Mouse (Mus musculus) midbrain, postnatal 0 days (tissue): ENCODE results near the gene Adprm. TPM values are rescaled to one million over a fixed set of nuclear protein-coding genes. Genes with fewer than 3 reads are reported as not detected.

Experiments used
- ATAC-seq: fragments of 200-750 bp; cut with Nextera tagmentation; 2 replicates; pipeline ENCODE4 v1.8.0; 2017; ENCODE audit warnings: moderate number of reproducible peaks, mild to moderate bottlenecking, moderate TSS enrichment, moderate library complexity; ENCODE audit not compliant: low FRiP score
- DNase-seq: peaks from one replicate; pipeline ENCODE4 v3.0.0-alpha.2; 2015; ENCODE audit warnings: low spot score
- H3K27ac ChIP-seq: fragments of 300-500 bp; sonication (generic); 2 replicates; pipeline ENCODE4 v1.5.1; 2014; ENCODE audit warnings: low read depth, mild to moderate bottlenecking, low read length, mixed read lengths
- H3K27me3 ChIP-seq: fragments of 300-500 bp; sonication (generic); 2 replicates; pipeline ENCODE4 v1.6.1; 2014; ENCODE audit warnings: low read length, control low read depth, mixed read lengths; ENCODE audit not compliant: insufficient read depth
- H3K36me3 ChIP-seq: fragments of 300-500 bp; sonication (generic); 2 replicates; pipeline ENCODE4 v1.6.1; 2014; ENCODE audit warnings: low read length, control low read depth, mixed read lengths; ENCODE audit not compliant: insufficient read depth
- H3K4me1 ChIP-seq: fragments of 300-500 bp; sonication (generic); 2 replicates; pipeline ENCODE4 v1.6.1; 2014; ENCODE audit warnings: mild to moderate bottlenecking, control low read depth, antibody characterized with exemption, low read length, mixed read lengths; ENCODE audit not compliant: insufficient read depth
- H3K4me2 ChIP-seq: fragments of 300-500 bp; sonication (generic); 2 replicates; pipeline ENCODE4 v1.6.1; 2014; ENCODE audit warnings: low read depth, mild to moderate bottlenecking, low read length, mixed read lengths; ENCODE audit not compliant: poor library complexity, severe bottlenecking
- H3K4me3 ChIP-seq: fragments of 300-500 bp; sonication (generic); 2 replicates; pipeline ENCODE4 v1.5.1; 2014; ENCODE audit warnings: low read depth, mild to moderate bottlenecking, low read length, moderate library complexity
- H3K9ac ChIP-seq: fragments of 300-500 bp; sonication (generic); replicated peaks from 2 replicates; pipeline ENCODE4 v1.6.1; 2014; ENCODE audit warnings: mild to moderate bottlenecking, low read length, moderate library complexity, mixed read lengths; ENCODE audit not compliant: poor library complexity, severe bottlenecking
- H3K9me3 ChIP-seq: fragments of 300-500 bp; sonication (generic); 2 replicates; pipeline ENCODE4 v1.6.1; 2016; ENCODE audit warnings: low read length, control low read depth
- CTCF ChIP-seq: IDR thresholded peaks from 2 replicates; pipeline ENCODE4 v1.5.1; 2016; ENCODE audit warnings: antibody characterized with exemption, mild to moderate bottlenecking
- WGBS: fragments of 180-500 bp; shearing (Covaris S2); extraction: QIAGEN DNeasy Blood & Tissue Kit; methylation state at CpG from one replicate; pipeline ENCODE4 v1.1.7; 2014; 5-methylcytosine and 5-hydroxymethylcytosine counted together
- polyA plus RNA-seq: library from polyadenylated mRNA; unstranded; fragments of >200 nt; fragmentation: Nextera tagmentation; extraction: Ambion mirVana; gene quantifications from 2 replicates; pipeline ENCODE4 v1.2.1, GENCODE M21; 2015
- total RNA-seq: library from RNA; depleted of rRNA; stranded (reverse); fragments of >200 nt; gene quantifications from 2 replicates; pipeline ENCODE4 v1.2.3, GENCODE M21; 2014

The Adprm gene
- total and polyA plus RNA-seq, 2 experiments from 2014 or later: 25.9 to 28.6 TPM

GRCm38 (mm10) chr11:67040483-67040882 lies 11.9 kb downstream of the Adprm start:
- no peak overlapping the region for H3K4me2 ChIP-seq
- 97% methylated on average over 6 of the region's 6 CpGs for WGBS
- no peaks in the 10 kb centered on the region for H3K27me3 ChIP-seq
- DNase-seq (no peak), ATAC-seq (no peak)
- no peak overlapping the region for H3K4me3 ChIP-seq
- peaks cover 23% of the 10 kb centered on the region for H3K36me3 ChIP-seq
- no peaks in the 10 kb centered on the region for H3K4me1 ChIP-seq
- no peak for TF ChIP-seq CTCF
- no peaks in the 10 kb centered on the region for H3K9me3 ChIP-seq
- no peak overlapping the region for H3K9ac ChIP-seq
- H3K27ac ChIP-seq: no peak overlapping the region

GRCm38 (mm10) chr11:67039799-67040198 lies 12.6 kb downstream of the Adprm start:
- Histone ChIP-seq H3K36me3 (peaks cover 23% of the 10 kb centered on the region), H3K27ac (no peak overlapping the region), H3K4me2 (no peak overlapping the region), H3K9me3 (no peaks in the 10 kb centered on the region), H3K4me1 (no peaks in the 10 kb centered on the region), H3K27me3 (no peaks in the 10 kb centered on the region), H3K4me3 (no peak overlapping the region), H3K9ac (no peak overlapping the region)
- 92% methylated on average over 3 of the region's 3 CpGs for WGBS
- ATAC-seq (no peak), DNase-seq (no peak)
- peak; percentile 29 for TF ChIP-seq CTCF

- no peak overlapping the region for H3K9ac ChIP-seq
- H3K27ac ChIP-seq: no peak overlapping the region
- H3K4me2 ChIP-seq: no peak overlapping the region
- peaks cover 23% of the 10 kb centered on the region for H3K36me3 ChIP-seq
- H3K27me3 ChIP-seq: no peaks in the 10 kb centered on the region
- no peak for DNase-seq
- H3K9me3 ChIP-seq: no peaks in the 10 kb centered on the region
- no peak for TF ChIP-seq CTCF
- H3K4me3 ChIP-seq: no peak overlapping the region
- ATAC-seq: no peak
- WGBS: 94% methylated on average over 9 of the region's 9 CpGs
- no peaks in the 10 kb centered on the region for H3K4me1 ChIP-seq
These were observed 15.5 kb downstream of the Adprm start for GRCm38 (mm10) chr11:67036892-67037291.

DNA sequence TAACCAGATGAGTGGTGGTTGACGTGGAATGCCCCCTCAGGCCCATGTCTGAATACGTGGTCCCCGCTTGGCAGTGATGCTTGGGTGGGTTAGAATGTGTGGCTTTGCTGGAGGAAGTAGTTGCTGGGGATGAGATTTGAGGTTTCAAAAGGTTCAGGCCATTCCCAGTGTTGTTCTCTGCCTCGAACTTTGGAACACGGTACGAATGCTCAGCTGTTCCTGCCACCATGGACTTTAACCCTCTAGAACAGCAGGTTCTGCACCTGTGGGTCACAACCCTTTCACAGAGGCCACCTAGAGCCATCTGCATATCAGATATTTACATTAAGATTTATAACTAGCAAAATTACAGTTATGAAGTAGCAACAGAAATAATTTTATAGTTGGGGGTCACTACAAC lies 16.2 kb downstream of the Adprm start:
- WGBS: 92% methylated on average over 6 of the region's 6 CpGs
- Histone ChIP-seq H3K27me3 (no peaks in the 10 kb centered on the region), H3K4me1 (no peaks in the 10 kb centered on the region), H3K27ac (no peak overlapping the region), H3K9me3 (no peaks in the 10 kb centered on the region), H3K4me2 (no peak overlapping the region), H3K36me3 (peaks cover 17% of the 10 kb centered on the region), H3K9ac (no peak overlapping the region), H3K4me3 (no peak overlapping the region)
- no peak for DNase-seq
- TF ChIP-seq CTCF: no peak
- ATAC-seq: no peak

- H3K9me3 ChIP-seq: no peaks in the 10 kb centered on the region
- no peaks in the 10 kb centered on the region for H3K4me1 ChIP-seq
- no peak for TF ChIP-seq CTCF
- no peak overlapping the region for H3K4me2 ChIP-seq
- peaks cover 6% of the 10 kb centered on the region; the same call in 1 of the 2 replicates for H3K36me3 ChIP-seq
- no peaks in the 10 kb centered on the region for H3K27me3 ChIP-seq
- H3K27ac ChIP-seq: no peak overlapping the region
- WGBS: 83% methylated on average over 4 of the region's 4 CpGs
- H3K9ac ChIP-seq: no peak overlapping the region
- ATAC-seq (no peak), DNase-seq (no peak)
- no peak overlapping the region for H3K4me3 ChIP-seq
These were observed 17.5 kb downstream of the Adprm start for GRCm38 (mm10) chr11:67034775-67035485.

DNA sequence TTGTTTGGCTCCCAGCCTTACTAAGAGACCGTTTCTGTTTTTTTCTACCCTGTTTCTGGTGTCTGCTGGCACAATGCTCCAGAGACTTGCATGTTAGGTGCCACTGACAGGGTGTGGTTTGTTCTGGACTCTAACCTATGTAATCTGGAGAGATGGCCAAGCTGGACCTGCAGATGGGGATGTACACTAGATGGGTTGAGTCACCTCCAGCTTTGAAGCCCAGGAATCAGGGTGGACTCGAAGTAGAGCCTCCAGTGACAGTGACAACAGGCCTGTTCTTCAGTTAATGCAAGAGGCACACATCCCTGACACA lies 20.8 kb downstream of the Adprm start:
- no peak for DNase-seq
- Histone ChIP-seq H3K36me3 (no peaks in the 10 kb centered on the region), H3K27ac (no peak overlapping the region), H3K27me3 (no peaks in the 10 kb centered on the region), H3K9me3 (no peaks in the 10 kb centered on the region), H3K4me1 (no peaks in the 10 kb centered on the region), H3K9ac (no peak overlapping the region), H3K4me2 (no peak overlapping the region), H3K4me3 (no peak overlapping the region)
- 77% methylated on average over 2 of the region's 2 CpGs for WGBS
- TF ChIP-seq CTCF: no peak
- no peak for ATAC-seq
